Mouse (Mus musculus) embryonic stem cell, embryonic (primary cell): ENCODE measurements around the gene Arhgef2.

Experiments
- CTCF ChIA-PET, 4 experiments: fragments of 300-600 bp in 2 of 4; fragments of 350-600 bp in 2 of 4; sonication (Branson Sonifier 250); formaldehyde crosslinking; loops; one replicate each; lab custom pipeline; 2022; ENCODE audit warnings: inconsistent platforms in 2 of 4; lab: Charles Lee
- POLR2A ChIA-PET, 4 experiments: fragments of 300-600 bp in 2 of 4; fragments of 350-600 bp in 2 of 4; sonication (Branson Sonifier 250); formaldehyde crosslinking; loops; one replicate each; lab custom pipeline; 2022; ENCODE audit warnings: antibody characterized with exemption in 4 of 4, inconsistent platforms in 1 of 4; lab: Charles Lee

Gene Arhgef2

GRCm38 (mm10) chr3:88602466-88602865, 3.3 kb upstream of the Arhgef2 start:
- CTCF ChIA-PET, result interaction anchor here in 2 of 4 experiments (1.1 to 4.3 kb wide), 6 partner anchors 10 to 77 kb away, joined by 4 to 40 read pairs (median 8); no protein-coding TSS in a partner anchor
- POLR2A ChIA-PET, result interaction anchor here in 3 of 4 experiments (0.6 to 7.6 kb wide), 13 partner anchors 10 to 48 kb away, joined by 3 to 97 read pairs (median 18); partner anchors contain the start of gene Ssr2 (in 1 of the 3)

- POLR2A ChIA-PET, result interaction anchor here in 3 of 4 experiments (0.6 to 7.6 kb wide), 47 partner anchors 11 to 694 kb away, joined by 3 to 97 read pairs (median 4); partner anchors contain the start of genes Ssr2 (in 3 of the 3), Lamtor2 (in 1 of the 3), Rab25 (in 1 of the 3) and Smg5 (in 1 of the 3)
- CTCF ChIA-PET, result interaction anchor here (0.5 to 4.3 kb wide), 50 partner anchors 8 to 602 kb away, joined by 3 to 40 read pairs (median 4); partner anchors contain the start of genes Lmna (in 1 of the 4), Pmf1 (in 1 of the 4), Smg5 (in 1 of the 4) and Ssr2 (in 1 of the 4)
These were observed 2.0 kb upstream of the Arhgef2 start for GRCm38 (mm10) chr3:88603714-88604161.

GRCm38 (mm10) chr3:88604863-88605262, 903 bp upstream of the Arhgef2 start:
- POLR2A ChIA-PET, result interaction anchor here in 3 of 4 experiments (0.6 to 7.6 kb wide), 20 partner anchors 8 to 159 kb away, joined by 3 to 97 read pairs (median 13); partner anchors contain the start of gene Ssr2 (in 2 of the 3)
- CTCF ChIA-PET, result interaction anchor here in 2 of 4 experiments (0.7 to 4.3 kb wide), 7 partner anchors 13 to 65 kb away, joined by 3 to 40 read pairs (median 5); no protein-coding TSS in a partner anchor

- CTCF ChIA-PET, result interaction anchor here (0.5 to 3.1 kb wide), 79 partner anchors 8 to 1848 kb away, joined by 3 to 22 read pairs (median 4); partner anchors contain the start of genes Khdc4 (in 2 of the 4), Hcn3 (in 1 of the 4), Lamtor2 (in 1 of the 4) and Ssr2 (in 1 of the 4)
- POLR2A ChIA-PET, result interaction anchor here (0.5 to 7.6 kb wide), 105 partner anchors 8 to 563 kb away, joined by 3 to 97 read pairs (median 4); partner anchors contain the start of genes Khdc4 (in 3 of the 4), Ssr2 (in 3 of the 4), Pmf1 (in 2 of the 4) and Rit1 (in 2 of the 4)
These were observed 1.4 kb downstream of the Arhgef2 start for GRCm38 (mm10) chr3:88607065-88607757.

GRCm38 (mm10) chr3:88607758-88608138, 2.0 kb downstream of the Arhgef2 start:
- POLR2A ChIA-PET, result interaction anchor here (0.6 to 7.6 kb wide), 88 partner anchors 8 to 557 kb away, joined by 3 to 97 read pairs (median 5); partner anchors contain the start of genes Khdc4 (in 3 of the 4), Ssr2 (in 3 of the 4), Pmf1 (in 2 of the 4) and Ubqln4 (in 2 of the 4)

GRCm38 (mm10) chr3:88609066-88609465, 3.3 kb downstream of the Arhgef2 start:
- POLR2A ChIA-PET, result interaction anchor here in 3 of 4 experiments (0.6 to 7.6 kb wide), 10 partner anchors 12 to 55 kb away, joined by 3 to 97 read pairs (median 22); partner anchors contain the start of gene Ssr2 (in 1 of the 3)
- CTCF ChIA-PET, result interaction anchor here in 1 of 4 experiments (0.5 to 2.2 kb wide), 2 partner anchors 20 to 23 kb away, joined by 7 to 11 read pairs; no protein-coding TSS in a partner anchor

More at GRCm38 (mm10) chr3:88607758-88608138, 2.0 kb downstream of the Arhgef2 start:
- CTCF ChIA-PET, result interaction anchor here (0.5 to 3.1 kb wide), 62 partner anchors 9 to 842 kb away, joined by 3 to 22 read pairs (median 4); partner anchors contain the start of genes Khdc4 (in 2 of the 4), Hcn3 (in 1 of the 4), Lamtor2 (in 1 of the 4) and Rit1 (in 1 of the 4)

GRCm38 (mm10) chr3:88614418-88614817, 8.7 kb downstream of the Arhgef2 start:
- ChIA-PET CTCF (interaction anchor here in 3 of 4 experiments (0.6 to 2.4 kb wide), 7 partner anchors 9 to 63 kb away, joined by 3 to 14 read pairs (median 4); partner anchors contain the start of gene Lamtor2 (in 1 of the 3)), POLR2A (interaction anchor here in 3 of 4 experiments (0.6 to 4.8 kb wide), 37 partner anchors 7 to 502 kb away, joined by 3 to 43 read pairs (median 6); partner anchors contain the start of genes Arhgef2 (in 2 of the 3), Lamtor2 (in 2 of the 3), Ubqln4 (in 2 of the 3) and Cct3 (in 1 of the 3))

- POLR2A ChIA-PET, result interaction anchor here in 3 of 4 experiments (0.6 to 4.2 kb wide), 54 partner anchors 8 to 502 kb away, joined by 3 to 43 read pairs (median 5); partner anchors contain the start of genes Arhgef2 (in 2 of the 3), Lamtor2 (in 2 of the 3), Ssr2 (in 2 of the 3) and Ubqln4 (in 2 of the 3)
- CTCF ChIA-PET, result interaction anchor here in 3 of 4 experiments (0.5 to 2.7 kb wide), 14 partner anchors 8 to 110 kb away, joined by 3 to 15 read pairs (median 4); partner anchors contain the start of gene Lamtor2 (in 1 of the 3)
These were observed 9.4 kb downstream of the Arhgef2 start for GRCm38 (mm10) chr3:88615117-88615516.

- CTCF ChIA-PET, result interaction anchor here (0.5 to 2.7 kb wide), 15 partner anchors 9 to 840 kb away, joined by 3 to 15 read pairs (median 4); partner anchors contain the start of gene Lamtor2 (in 1 of the 4)
- POLR2A ChIA-PET, result interaction anchor here (0.6 to 4.2 kb wide), 59 partner anchors 8 to 668 kb away, joined by 3 to 43 read pairs (median 5); partner anchors contain the start of genes Arhgef2 (in 2 of the 4), Lamtor2 (in 2 of the 4), Smg5 (in 2 of the 4) and Tmem79 (in 2 of the 4)
These were observed 10.2 kb downstream of the Arhgef2 start for GRCm38 (mm10) chr3:88615902-88616391.

- POLR2A ChIA-PET, result interaction anchor here (0.6 to 4.2 kb wide), 27 partner anchors 8 to 545 kb away, joined by 3 to 43 read pairs (median 6); partner anchors contain the start of genes Arhgef2 (in 2 of the 4), Lamtor2 (in 1 of the 4), Pmf1 (in 1 of the 4) and Smg5 (in 1 of the 4)
- CTCF ChIA-PET, result interaction anchor here (0.6 to 2.7 kb wide), 8 partner anchors 9 to 1267 kb away, joined by 3 to 15 read pairs (median 4); no protein-coding TSS in a partner anchor
These were observed 11.3 kb downstream of the Arhgef2 start for GRCm38 (mm10) chr3:88616951-88617500.

GRCm38 (mm10) chr3:88618074-88618871, 12.5 kb downstream of the Arhgef2 start:
- CTCF ChIA-PET, result interaction anchor here in 3 of 4 experiments (0.5 to 1.2 kb wide), 3 partner anchors 11 to 92 kb away, joined by 3 to 4 read pairs (median 4); no protein-coding TSS in a partner anchor
- POLR2A ChIA-PET, result interaction anchor here in 3 of 4 experiments (0.5 to 6.8 kb wide), 13 partner anchors 10 to 160 kb away, joined by 3 to 96 read pairs (median 3); partner anchors contain the start of genes Arhgef2 (in 1 of the 3) and Ubqln4 (in 1 of the 3)

GRCm38 (mm10) chr3:88619113-88620097, 13.6 kb downstream of the Arhgef2 start:
- CTCF ChIA-PET, result interaction anchor here (0.5 to 3.2 kb wide), 10 partner anchors 11 to 717 kb away, joined by 3 to 22 read pairs (median 4); no protein-coding TSS in a partner anchor

GRCm38 (mm10) chr3:88620146-88620991, 14.6 kb downstream of the Arhgef2 start:
- CTCF ChIA-PET, result interaction anchor here (0.6 to 3.2 kb wide), 12 partner anchors 12 to 87 kb away, joined by 3 to 22 read pairs (median 4); no protein-coding TSS in a partner anchor
- POLR2A ChIA-PET, result interaction anchor here in 3 of 4 experiments (0.5 to 6.8 kb wide), 48 partner anchors 7 to 735 kb away, joined by 3 to 96 read pairs (median 4); partner anchors contain the start of genes Ssr2 (in 2 of the 3), Ubqln4 (in 2 of the 3), Arhgef2 (in 1 of the 3) and Khdc4 (in 1 of the 3)

More at GRCm38 (mm10) chr3:88619113-88620097, 13.6 kb downstream of the Arhgef2 start:
- POLR2A ChIA-PET, result interaction anchor here in 3 of 4 experiments (0.6 to 6.8 kb wide), 27 partner anchors 8 to 346 kb away, joined by 3 to 96 read pairs (median 4); partner anchors contain the start of genes Ubqln4 (in 2 of the 3), Arhgef2 (in 1 of the 3), Khdc4 (in 1 of the 3) and Pmf1 (in 1 of the 3)
